Mouse (Mus musculus): Measurements from ENCODE around the gene Anks1b.

Anks1b gene

DNA sequence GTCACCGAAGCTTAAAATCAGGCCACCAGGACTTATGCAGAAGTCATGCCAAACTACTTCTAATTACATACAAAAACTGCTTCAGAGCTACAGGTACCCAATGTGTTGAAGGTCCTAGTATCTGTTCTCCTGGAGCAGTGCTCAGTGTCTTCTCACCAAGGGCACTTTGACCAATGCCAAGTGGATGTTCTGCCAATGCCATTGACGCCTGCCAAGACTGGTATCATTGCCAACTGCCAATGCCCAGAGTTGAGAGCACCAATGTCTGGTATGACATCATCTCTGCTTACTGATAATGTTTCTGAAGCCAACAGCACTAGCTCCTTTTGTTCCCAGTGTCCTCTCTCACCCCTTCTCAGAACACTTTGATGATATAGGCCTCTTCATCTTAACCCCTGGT lies 793.4 kb downstream of the Anks1b start:
- DNase-seq (ENCODE audit: extremely low read depth, low read depth) = no peak

DNA sequence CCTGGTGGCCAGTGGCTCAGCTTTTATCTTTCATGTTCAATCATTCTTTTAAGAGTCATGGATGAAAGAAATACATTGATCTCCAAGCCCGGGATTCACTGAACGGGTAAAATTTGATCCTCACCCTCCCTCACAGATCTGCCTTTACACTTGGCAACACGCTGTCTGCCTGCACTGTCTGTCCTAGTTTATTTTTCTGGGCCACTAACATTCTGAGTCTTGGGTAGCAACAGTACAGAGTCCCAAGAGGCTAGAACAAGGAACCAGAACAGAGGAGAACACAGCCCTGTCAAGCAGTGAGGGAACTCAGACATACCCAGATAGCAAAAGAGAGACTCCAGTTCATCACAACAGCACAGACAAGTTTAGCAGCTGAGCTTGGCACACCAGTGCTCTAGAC lies 797.0 kb downstream of the Anks1b start:
- DNase-seq (ENCODE audit: extremely low read depth, low read depth) = no peak

DNA sequence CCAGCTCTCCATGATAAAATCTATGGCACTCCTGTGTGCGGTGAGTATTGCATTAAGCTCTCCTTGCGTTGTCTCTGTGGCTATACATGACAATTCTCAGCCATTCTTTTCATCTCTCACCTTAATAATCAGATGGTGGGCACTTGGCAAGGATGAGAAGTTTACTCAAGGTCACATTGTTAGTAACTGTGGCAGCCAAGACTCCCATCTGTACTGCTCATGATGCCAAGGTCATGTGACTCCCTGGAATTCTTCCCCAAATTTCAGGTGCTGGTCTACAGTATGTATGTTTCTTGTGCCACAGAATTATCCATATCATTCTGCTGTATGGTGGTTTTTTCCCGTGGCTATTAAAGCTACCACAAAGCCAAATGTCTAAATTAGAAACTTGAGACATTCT lies 798.8 kb downstream of the Anks1b start:
- DNase-seq (ENCODE audit: extremely low read depth, low read depth) = no peak

DNA sequence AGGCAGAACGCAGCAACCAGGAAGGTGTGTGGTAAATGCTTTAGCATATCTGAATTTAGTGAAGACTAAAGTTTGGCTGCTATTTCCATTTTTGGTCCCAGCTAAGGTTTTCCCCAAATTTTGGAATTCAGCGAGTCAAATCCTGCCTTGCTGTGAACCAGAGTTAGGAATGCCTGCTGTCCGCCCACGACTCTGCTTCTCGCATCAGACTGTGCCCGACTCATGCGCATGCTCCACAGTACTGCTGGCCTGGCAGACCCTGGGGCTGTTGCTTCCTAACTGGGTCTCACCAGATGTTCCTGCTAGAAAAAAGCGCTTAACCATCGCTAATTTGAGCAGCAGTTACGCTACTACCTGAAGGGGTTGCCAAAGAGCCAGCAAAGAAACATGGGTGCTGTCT lies 801.1 kb downstream of the Anks1b start:
- DNase-seq (ENCODE audit: extremely low read depth, low read depth) = no peak

- no peak for DNase-seq (ENCODE audit: extremely low read depth, low read depth)
Observed at GRCm38 (mm10) chr10:90677421-90677820, 804.1 kb downstream of the Anks1b start.

GRCm38 (mm10) chr10:90679713-90680470 lies 806.6 kb downstream of the Anks1b start:
- DNase-seq (ENCODE audit: extremely low read depth, low read depth) = no peak

GRCm38 (mm10) chr10:90683813-90684212 lies 810.5 kb downstream of the Anks1b start:
- no peak for DNase-seq (ENCODE audit: extremely low read depth, low read depth)

- no peak for DNase-seq (ENCODE audit: extremely low read depth, low read depth)
Observed at GRCm38 (mm10) chr10:90685367-90685766, 812.1 kb downstream of the Anks1b start.

DNA sequence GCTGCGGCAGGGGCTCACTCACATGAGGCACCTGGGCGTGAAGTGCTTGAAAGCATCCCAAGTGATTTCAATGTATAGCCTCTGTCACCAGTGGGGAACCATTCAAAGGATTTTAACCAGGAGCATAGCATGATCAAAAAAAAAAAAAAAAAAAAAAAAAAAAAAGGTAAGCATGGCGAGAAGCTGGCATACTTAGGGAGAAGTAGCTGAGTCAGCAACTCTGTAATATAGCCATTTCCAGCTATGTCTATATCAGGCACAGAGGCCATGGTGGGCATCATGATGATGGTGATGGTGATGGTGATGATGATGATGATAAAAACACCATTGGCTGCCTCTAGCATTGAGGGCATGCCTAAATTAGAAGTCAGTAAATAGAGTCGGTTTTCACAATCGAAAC lies 814.8 kb downstream of the Anks1b start:
- no peak for DNase-seq (ENCODE audit: extremely low read depth, low read depth)

GRCm38 (mm10) chr10:90688696-90689252 lies 815.5 kb downstream of the Anks1b start:
- no peak for DNase-seq (ENCODE audit: extremely low read depth, low read depth)

GRCm38 (mm10) chr10:90689854-90690513 lies 816.7 kb downstream of the Anks1b start:
- peak; percentile 18 for DNase-seq (ENCODE audit: extremely low read depth, low read depth)

GRCm38 (mm10) chr10:90696687-90697086 lies 823.4 kb downstream of the Anks1b start:
- DNase-seq (ENCODE audit: extremely low read depth, low read depth) = no peak

- DNase-seq (ENCODE audit: extremely low read depth, low read depth) = no peak
Observed at GRCm38 (mm10) chr10:90697413-90697812, 824.1 kb downstream of the Anks1b start.

DNA sequence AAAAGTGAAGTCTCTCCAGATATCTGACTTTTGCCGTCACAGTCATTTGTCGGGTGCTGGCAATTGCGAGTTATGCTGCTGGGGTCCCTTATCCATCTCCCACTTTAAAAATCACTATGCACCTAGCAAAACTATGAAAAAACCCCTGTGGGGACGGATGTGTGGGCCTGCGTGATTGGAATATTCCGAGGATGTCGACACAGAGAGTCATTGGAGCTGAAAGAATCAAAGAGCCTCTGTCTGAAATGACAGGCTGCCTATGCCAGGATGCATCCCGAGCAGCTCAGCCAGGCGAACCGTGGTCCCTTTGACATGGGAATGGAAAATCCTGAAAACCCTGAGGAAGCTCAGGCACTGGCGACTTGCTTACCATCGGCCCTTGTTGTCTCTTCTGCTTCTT lies 825.9 kb downstream of the Anks1b start:
- no peak for DNase-seq (ENCODE audit: extremely low read depth, low read depth)

DNA sequence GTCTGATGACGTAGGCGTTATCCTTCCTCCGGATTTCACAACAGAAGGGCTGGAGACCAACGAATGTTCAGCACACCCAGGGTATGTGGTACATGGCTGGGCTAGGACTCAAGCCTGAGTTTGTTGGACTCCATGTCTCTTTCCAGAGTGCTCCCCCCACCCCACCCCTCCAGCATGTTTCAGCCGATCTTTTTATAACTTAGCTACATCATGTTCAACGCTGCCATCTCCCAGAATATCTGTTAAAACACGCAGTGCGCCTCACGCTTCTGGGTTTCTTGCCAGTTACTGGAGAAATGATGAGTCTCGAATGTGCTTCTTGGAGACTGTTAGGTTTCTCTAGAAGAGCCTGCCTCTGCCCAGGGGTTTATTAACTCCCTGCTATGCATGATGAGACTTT lies 831.3 kb downstream of the Anks1b start:
- DNase-seq (ENCODE audit: extremely low read depth, low read depth) = no peak

- DNase-seq (ENCODE audit: extremely low read depth, low read depth) = no peak
Observed at GRCm38 (mm10) chr10:90708822-90709601, 835.7 kb downstream of the Anks1b start.

DNA sequence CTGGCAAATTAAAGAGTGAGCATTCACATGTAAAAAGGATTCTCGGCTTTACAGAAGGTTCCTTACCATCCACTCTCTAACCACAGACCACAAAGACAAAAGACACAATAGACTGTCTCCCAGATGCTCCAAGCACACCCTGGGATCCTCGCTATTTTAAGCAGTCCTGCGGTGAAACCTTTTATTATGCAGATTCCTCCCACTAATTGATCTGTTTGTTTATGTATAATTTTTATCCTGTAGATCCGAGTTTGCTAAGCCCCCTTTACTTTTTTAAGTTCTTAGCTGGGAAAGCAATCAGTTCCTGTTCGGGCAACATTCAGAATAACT lies 836.3 kb downstream of the Anks1b start:
- DNase-seq (ENCODE audit: extremely low read depth, low read depth) = no peak

DNA sequence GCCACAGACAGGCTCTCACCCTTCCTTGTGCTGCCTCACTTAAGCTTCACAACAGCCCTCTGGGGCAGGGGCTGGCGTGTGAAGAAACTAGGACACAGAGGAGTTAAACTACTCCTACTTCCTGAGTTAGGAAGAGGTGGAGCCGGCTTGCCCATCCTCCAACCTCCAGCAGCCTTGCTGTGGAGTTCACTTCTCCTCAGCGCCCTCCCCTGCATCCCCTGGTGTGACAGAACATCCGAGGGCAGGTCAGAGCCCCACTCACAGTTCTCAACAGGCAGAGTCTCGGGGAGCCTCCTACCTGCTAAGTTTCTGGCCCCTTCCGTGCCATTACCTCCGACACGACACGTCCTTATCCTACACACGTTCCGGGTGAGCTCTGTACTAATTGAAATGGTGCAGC lies 844.7 kb downstream of the Anks1b start:
- DNase-seq (ENCODE audit: extremely low read depth, low read depth) = no peak

- DNase-seq (ENCODE audit: extremely low read depth, low read depth) = no peak
Observed at GRCm38 (mm10) chr10:90718684-90719083, 845.4 kb downstream of the Anks1b start.

GRCm38 (mm10) chr10:90719996-90720395 lies 846.7 kb downstream of the Anks1b start:
- DNase-seq (ENCODE audit: extremely low read depth, low read depth) = no peak

DNA sequence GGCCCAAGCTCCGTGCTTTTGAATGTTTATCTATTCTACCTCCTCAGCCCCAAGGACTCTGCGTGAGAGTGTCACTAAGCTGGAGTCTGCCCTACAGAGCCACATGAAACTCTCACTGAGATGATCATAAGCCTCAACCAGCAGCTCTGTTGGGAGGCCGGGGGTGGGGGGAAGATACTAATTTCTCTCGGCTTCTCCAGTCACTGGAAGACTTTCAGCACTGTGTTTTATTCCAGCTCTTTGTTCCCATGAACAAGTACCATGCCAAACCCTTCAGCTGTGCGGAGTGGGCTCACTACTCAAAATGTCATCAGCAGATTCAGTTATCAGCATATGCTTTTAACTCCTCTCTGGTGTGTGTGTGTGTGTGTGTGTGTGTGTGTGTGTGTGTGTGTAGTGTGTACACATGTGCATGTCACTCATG lies 849.8 kb downstream of the Anks1b start:
- no peak for DNase-seq (ENCODE audit: extremely low read depth, low read depth)

DNA sequence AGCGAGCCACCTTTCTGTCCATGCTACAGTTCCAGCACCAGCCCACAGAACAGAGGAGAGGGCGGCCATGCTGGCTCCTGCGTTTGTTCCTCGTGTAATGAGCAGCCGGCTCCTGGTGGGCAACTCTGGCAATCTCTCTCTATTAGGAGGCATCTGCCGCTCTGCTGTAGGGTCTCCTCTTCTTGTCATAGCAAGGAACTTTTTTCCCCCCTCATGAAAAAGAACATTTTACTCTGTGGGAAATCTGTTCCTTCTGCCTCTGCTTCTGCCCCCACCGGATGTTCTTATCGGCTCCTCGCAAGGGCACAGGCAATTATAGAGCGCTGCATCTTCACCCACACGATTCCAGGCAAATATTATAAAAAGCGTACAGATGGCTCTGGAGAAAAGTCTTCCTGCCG lies 850.6 kb downstream of the Anks1b start:
- no peak for DNase-seq (ENCODE audit: extremely low read depth, low read depth)
